Mouse (Mus musculus): Measurements from ENCODE around the gene Psmb3. TPM values are rescaled to one million over a fixed set of nuclear protein-coding genes. Genes with fewer than 3 reads are reported as not detected.

Psmb3 gene
- polyA plus RNA-seq, 1 experiment, result not detected

DNA sequence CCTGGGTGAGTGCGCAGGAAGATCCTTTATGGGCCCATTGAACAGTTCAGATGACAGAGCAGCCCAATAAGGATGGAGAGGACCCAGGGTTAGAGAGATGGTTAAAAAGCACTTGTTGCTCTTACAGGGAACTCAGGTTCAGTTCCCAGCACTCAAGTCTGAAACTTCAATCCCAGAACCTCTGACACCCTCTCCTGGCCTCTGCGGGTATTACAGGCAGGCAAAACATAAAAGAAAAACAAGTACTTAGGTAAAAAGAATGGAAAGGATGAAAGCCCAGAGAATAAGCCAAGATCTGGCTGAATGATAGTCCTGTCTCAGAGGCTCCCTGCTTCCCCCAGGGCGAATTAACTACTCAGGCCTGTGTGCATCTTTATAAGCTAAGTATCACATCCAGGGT, 36.0 kb downstream of the Psmb3 start:
- 94% methylated on average over 3 of the region's 3 CpGs for WGBS
- TF ChIP-seq POLR2A (IDR thresholded peaks at IDR 0.05; ENCODE audit: insufficient read depth, low read depth, low read length) (no peak), CTCF (IDR thresholded peaks at IDR 0.05; ENCODE audit: insufficient read depth, low read depth, low read length) (no peak)
- Histone ChIP-seq H3K4me3 (ENCODE audit: insufficient read depth, low read depth, low read length) (no peak overlapping the region), H3K27ac (ENCODE audit: insufficient read depth, low read depth, low read length) (no peak overlapping the region), H3K4me1 (ENCODE audit: control insufficient read depth, insufficient read depth, low read length) (peaks cover 35% of the 10 kb centered on the region)

DNA sequence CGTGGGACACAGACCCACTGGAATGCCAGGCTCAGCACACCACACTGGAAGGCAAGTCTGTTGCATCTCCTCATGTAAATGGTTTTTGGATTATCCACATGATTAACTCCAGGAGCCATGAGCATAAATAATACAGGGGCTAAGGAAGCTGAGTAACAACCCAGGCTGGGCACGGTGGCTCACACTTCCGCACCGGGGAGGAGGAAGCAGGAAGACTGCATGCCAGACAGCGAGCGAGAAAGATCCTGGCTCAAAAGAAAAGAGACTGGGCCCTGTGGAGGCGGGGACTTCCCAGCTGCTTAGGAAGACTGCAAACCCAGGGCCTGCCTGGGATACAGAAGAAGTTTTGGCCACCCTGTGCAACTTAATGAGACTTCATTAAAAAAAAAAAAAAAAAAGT, 37.0 kb downstream of the Psmb3 start:
- peaks cover 32% of the 10 kb centered on the region for H3K4me1 ChIP-seq (ENCODE audit: control insufficient read depth, insufficient read depth, low read length)
- H3K4me3 ChIP-seq (ENCODE audit: insufficient read depth, low read depth, low read length), result no peak overlapping the region
- TF ChIP-seq CTCF (IDR thresholded peaks at IDR 0.05; ENCODE audit: insufficient read depth, low read depth, low read length), result no peak
- H3K27ac ChIP-seq (ENCODE audit: insufficient read depth, low read depth, low read length), result no peak overlapping the region
- WGBS, result 26% methylated on average over 7 of the region's 7 CpGs

DNA sequence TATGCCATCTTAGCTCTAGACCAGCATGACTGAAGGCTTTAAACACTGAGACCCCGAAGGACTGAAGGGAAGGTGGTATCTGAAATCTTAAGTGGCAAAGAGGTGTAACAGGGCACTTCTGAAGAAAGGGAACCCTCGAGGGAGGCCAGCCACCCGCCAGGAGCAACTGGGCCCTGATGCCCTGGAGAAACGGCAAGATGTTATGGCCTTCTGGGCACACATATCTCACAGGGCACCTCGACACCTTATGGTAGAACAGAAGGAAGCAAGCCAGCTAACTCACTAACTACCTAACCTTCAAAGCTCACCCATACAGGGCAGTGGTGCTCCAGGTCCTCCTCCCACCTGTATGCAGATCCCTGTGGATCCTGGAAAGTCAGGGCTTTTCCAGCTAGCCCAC, 39.0 kb downstream of the Psmb3 start:
- H3K27ac ChIP-seq (ENCODE audit: insufficient read depth, low read depth, low read length), result no peak overlapping the region
- peaks cover 28% of the 10 kb centered on the region for H3K4me1 ChIP-seq (ENCODE audit: control insufficient read depth, insufficient read depth, low read length)
- 91% methylated on average over 5 of the region's 5 CpGs for WGBS
- TF ChIP-seq POLR2A (IDR thresholded peaks at IDR 0.05; ENCODE audit: insufficient read depth, low read depth, low read length) (no peak), CTCF (IDR thresholded peaks at IDR 0.05; ENCODE audit: insufficient read depth, low read depth, low read length) (no peak)
- no peak overlapping the region for H3K4me3 ChIP-seq (ENCODE audit: insufficient read depth, low read depth, low read length)

DNA sequence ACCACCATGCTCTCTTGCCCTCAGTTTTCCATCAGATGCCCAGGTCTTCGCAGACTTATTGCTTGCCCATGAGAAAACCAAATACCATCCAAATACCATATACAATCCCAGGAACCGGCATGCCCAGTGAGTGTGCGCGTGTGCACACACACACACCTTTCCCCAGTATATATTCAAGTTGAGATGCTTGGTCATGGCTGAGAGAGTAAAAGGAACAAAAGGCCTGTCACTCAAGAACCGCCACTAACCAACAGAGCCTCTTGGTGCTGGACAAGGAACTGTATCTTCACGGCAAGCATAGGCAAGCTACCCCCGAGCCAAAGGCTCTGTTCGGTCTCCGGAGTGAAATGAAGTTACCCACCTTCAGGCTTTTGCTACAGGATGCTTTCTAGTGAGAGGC, 39.4 kb downstream of the Psmb3 start:
- Histone ChIP-seq H3K27ac (ENCODE audit: insufficient read depth, low read depth, low read length) (no peak overlapping the region), H3K4me1 (ENCODE audit: control insufficient read depth, insufficient read depth, low read length) (peaks cover 28% of the 10 kb centered on the region), H3K4me3 (ENCODE audit: insufficient read depth, low read depth, low read length) (peak overlapping the region; percentile 19; the same call in 1 of the 2 replicates)
- TF ChIP-seq CTCF (IDR thresholded peaks at IDR 0.05; ENCODE audit: insufficient read depth, low read depth, low read length), result no peak
- no peak for TF ChIP-seq POLR2A (IDR thresholded peaks at IDR 0.05; ENCODE audit: insufficient read depth, low read depth, low read length)
- 66% methylated on average over 9 of the region's 9 CpGs for WGBS

DNA sequence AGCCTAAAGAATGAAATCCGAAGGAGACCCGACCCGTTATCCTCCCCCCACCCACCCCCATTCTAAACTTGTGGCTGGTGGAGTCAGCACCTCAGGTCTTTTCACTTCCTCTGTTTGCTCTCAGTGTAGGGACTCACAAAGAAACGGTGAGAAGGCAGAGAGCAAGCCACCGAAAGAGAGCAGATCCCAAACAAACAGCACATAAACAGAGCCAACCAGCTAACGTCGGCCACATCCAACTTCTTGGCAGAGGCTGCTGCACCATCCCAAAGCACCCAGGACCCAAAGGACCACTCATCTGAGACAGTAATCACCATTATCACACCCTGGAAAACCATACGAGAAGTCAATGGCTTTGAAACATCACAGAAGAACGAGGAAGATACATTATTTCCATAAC, 40.2 kb downstream of the Psmb3 start:
- H3K4me3 ChIP-seq (ENCODE audit: insufficient read depth, low read depth, low read length), result peak overlapping the region; percentile 89
- H3K27ac ChIP-seq (ENCODE audit: insufficient read depth, low read depth, low read length), result peak overlapping the region; percentile 18; the same call in 1 of the 2 replicates
- 7% methylated on average over 9 of the region's 9 CpGs for WGBS
- peaks cover 25% of the 10 kb centered on the region for H3K4me1 ChIP-seq (ENCODE audit: control insufficient read depth, insufficient read depth, low read length)
- TF ChIP-seq CTCF (IDR thresholded peaks at IDR 0.05; ENCODE audit: insufficient read depth, low read depth, low read length) (no peak), POLR2A (IDR thresholded peaks at IDR 0.05; ENCODE audit: insufficient read depth, low read depth, low read length) (no peak)

DNA sequence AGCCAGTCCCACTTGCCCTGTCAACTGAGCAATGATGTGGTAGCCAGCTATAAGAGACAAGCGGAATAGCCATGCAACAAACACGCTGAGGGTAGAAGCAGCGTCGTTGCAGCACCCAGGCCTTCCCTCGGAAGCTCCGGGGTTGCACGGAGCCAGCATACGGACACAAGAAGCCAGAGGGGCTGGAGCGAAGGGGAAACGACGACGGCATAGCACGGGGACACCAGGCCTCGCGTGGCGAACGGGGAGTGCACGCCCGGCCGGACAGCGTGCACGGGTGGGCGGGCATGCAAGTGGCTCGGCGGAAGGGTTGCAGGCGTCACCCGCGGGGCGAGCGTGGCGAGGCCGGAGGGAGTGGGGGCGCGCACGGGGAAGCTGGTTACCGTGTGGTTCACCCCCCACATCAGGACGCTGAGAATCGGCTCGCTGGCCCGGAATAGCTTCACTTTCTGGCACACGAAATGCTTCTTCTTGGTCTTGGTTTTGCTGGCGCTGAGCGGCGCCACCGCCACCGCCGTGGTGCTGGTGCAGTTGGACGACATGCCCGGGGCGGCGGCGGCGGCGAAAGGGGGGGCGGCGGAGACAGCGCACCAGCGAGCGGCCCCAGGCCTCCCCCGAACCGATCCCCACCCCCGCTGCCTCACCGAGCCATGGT, 41.0 kb downstream of the Psmb3 start, which contains the start of gene Pip4k2b:
Gene Pip4k2b (minus strand): TSS at position 642 of the 655 bp plus-strand sequence.
- Histone ChIP-seq H3K4me3 (ENCODE audit: insufficient read depth, low read depth, low read length) (peak within 1 kb of the TSS; percentile 89), H3K4me1 (ENCODE audit: control insufficient read depth, insufficient read depth, low read length) (peaks cover 25% of the 10 kb centered on the region), H3K27ac (ENCODE audit: insufficient read depth, low read depth, low read length) (peak within 1 kb of the TSS; percentile 99)
- under 1% methylated on average over 62 of the region's 63 CpGs for WGBS
- TF ChIP-seq CTCF (IDR thresholded peaks at IDR 0.05; ENCODE audit: insufficient read depth, low read depth, low read length), result no peak
- TF ChIP-seq POLR2A (IDR thresholded peaks at IDR 0.05; ENCODE audit: insufficient read depth, low read depth, low read length), result 0 out of 2 replicates have a peak, but pooled peaks have one; percentile 34

DNA sequence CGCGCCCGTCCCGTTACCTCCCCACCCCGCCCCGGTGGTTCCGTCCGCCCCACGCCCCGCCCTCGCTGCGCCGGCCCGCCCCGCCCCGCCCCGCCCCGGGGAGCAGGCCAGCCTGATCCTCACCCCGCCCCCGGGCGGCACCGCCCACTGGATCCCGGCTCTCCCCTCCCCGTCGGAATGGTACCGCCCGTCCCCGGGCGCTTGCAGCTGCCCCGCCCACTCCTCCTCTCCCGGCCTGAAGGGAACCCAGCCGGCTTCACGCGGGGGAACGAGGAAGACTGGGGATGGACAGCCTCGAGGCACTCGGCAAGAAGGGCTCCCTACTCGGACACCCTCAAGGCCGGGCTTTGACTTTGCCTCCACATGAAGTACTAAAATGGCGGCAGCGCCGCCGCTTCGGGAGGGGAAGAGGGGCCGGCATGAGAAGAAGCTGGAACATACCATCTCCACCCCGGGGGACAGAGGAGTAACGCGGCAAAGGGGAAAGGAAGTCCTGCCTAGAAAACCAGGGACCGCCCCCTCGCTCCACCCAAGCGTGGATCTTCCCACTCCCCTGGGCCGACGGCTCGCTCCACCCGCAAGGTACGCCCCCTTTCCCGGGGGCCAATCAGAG, 41.6 kb downstream of the Psmb3 start:
- TF ChIP-seq CTCF (IDR thresholded peaks at IDR 0.05; ENCODE audit: insufficient read depth, low read depth, low read length) (no peak), POLR2A (IDR thresholded peaks at IDR 0.05; ENCODE audit: insufficient read depth, low read depth, low read length) (peak; percentile 33; the same call in 1 of the 2 replicates)

DNA sequence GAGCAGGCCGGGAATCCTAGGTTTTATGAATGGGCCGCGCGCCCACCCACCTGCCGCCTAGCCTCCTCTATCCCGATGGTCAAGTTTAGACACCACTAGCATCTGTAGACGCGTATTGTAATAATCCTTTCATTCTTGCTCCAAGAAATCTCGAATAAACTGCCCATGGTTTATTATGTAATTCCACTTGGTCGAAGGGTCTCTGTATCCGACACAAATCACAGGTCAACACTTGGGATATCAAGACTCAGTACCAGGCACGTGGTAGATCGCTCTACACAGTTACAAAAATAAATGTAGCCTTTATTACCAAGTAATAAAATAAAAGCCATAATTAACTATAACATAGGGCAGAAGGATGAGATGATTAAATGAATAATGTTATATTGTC, 42.1 kb downstream of the Psmb3 start:
- TF ChIP-seq POLR2A (IDR thresholded peaks at IDR 0.05; ENCODE audit: insufficient read depth, low read depth, low read length) (no peak), CTCF (IDR thresholded peaks at IDR 0.05; ENCODE audit: insufficient read depth, low read depth, low read length) (no peak)
- peak overlapping the region; percentile 82 for H3K4me3 ChIP-seq (ENCODE audit: insufficient read depth, low read depth, low read length)
- H3K27ac ChIP-seq (ENCODE audit: insufficient read depth, low read depth, low read length), result no peak overlapping the region
- H3K4me1 ChIP-seq (ENCODE audit: control insufficient read depth, insufficient read depth, low read length), result peaks cover 20% of the 10 kb centered on the region
- 3% methylated on average over 13 of the region's 13 CpGs for WGBS

More for the DNA sequence above, 41.6 kb downstream of the Psmb3 start:
- under 1% methylated on average over 57 of the region's 57 CpGs for WGBS
- H3K4me1 ChIP-seq (ENCODE audit: control insufficient read depth, insufficient read depth, low read length), result peaks cover 25% of the 10 kb centered on the region
- peak overlapping the region; percentile 89 for H3K4me3 ChIP-seq (ENCODE audit: insufficient read depth, low read depth, low read length)
- H3K27ac ChIP-seq (ENCODE audit: insufficient read depth, low read depth, low read length), result peak overlapping the region; percentile 99

DNA sequence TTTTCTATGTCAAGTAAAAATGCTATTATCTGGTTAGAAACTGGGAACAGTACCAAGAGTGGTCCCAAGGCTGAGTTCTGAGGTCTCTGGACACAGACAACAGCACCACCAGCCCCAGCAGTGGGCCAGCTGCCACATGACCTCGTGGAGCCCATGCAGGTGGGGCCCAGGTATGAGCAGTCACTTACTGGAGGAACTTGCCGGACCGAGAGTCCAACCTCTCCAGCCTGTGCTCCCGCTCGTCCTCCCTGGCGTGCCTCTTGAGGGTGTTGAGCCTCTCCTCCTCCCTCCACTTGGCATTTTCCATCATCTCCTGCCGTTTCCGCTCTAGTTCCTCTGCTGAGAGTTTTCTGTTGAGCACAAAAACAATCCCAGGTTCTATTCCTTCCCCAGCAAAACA, 44.6 kb downstream of the Psmb3 start:
- no peak overlapping the region for H3K4me3 ChIP-seq (ENCODE audit: insufficient read depth, low read depth, low read length)
- H3K4me1 ChIP-seq (ENCODE audit: control insufficient read depth, insufficient read depth, low read length), result peaks cover 12% of the 10 kb centered on the region
- 88% methylated on average over 8 of the region's 8 CpGs for WGBS
- H3K27ac ChIP-seq (ENCODE audit: insufficient read depth, low read depth, low read length), result no peak overlapping the region
- TF ChIP-seq POLR2A (IDR thresholded peaks at IDR 0.05; ENCODE audit: insufficient read depth, low read depth, low read length), result no peak
- no peak for TF ChIP-seq CTCF (IDR thresholded peaks at IDR 0.05; ENCODE audit: insufficient read depth, low read depth, low read length)

Data from olfactory bulb, adult 2 months (tissue).